Mouse (Mus musculus) urinary bladder, adult 2 months (tissue): ENCODE results near the gene Aqp7. TPM values are rescaled to one million over a fixed set of nuclear protein-coding genes. Genes with fewer than 3 reads are reported as not detected.
A peak's percentile ranks its signal among the peaks of the same experiment; 100 is the strongest.
"Not testable (repeated sequence)": the region's sequence is repeated elsewhere in the genome, so short reads cannot be mapped to it uniquely, and the experiment has no call there.

Experiments used
- DNase-seq: peaks from one replicate; pipeline ENCODE4 v3.0.0; 2022; ENCODE audit warnings: low spot score
- polyA plus RNA-seq: library from polyadenylated mRNA; depleted of rRNA; stranded (reverse); fragments of >200 nt; gene quantifications from 2 replicates; pipeline ENCODE4 v1.2.3, GENCODE M21; 2012; rRNA removed

Gene Aqp7
- polyA plus RNA-seq = 1.6 and 2.4 TPM in 2 replicates

GRCm38 (mm10) chr4:41047524-41048271 lies at the start of gene Aqp7:
Gene Aqp7, minus strand, starts transcription at chr4:41048139.
- no peak for DNase-seq

DNA sequence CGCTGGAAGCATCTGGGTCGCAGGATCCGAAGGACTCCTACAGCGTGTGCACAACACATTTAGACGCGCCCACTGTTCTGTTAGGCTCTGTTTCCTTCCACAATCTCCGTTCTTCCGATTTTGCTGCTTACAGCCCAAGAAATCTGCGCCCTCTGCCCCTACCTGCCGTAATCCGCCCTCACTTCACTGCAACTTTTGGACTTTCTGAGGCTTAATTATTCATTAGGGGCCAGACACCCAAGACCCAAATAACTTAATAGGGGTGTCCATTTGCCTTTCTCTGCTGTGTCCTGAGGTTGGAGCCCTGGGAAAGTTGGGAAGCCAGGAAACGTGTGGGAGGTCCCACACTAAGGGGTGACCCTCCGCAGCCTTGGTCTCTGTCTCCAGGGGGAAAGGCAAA lies 49.4 kb upstream of the Aqp7 start:
- no peak for DNase-seq

GRCm38 (mm10) chr4:41096794-41097193 lies 48.9 kb upstream of the Aqp7 start:
- no peak for DNase-seq

- no peak for DNase-seq
Measured at GRCm38 (mm10) chr4:41096169-41096568, 48.2 kb upstream of the Aqp7 start.

GRCm38 (mm10) chr4:41094361-41094760 lies 46.4 kb upstream of the Aqp7 start:
- DNase-seq = peak; percentile 52

- DNase-seq = no peak
Measured at GRCm38 (mm10) chr4:41092958-41093357, 45.0 kb upstream of the Aqp7 start.

- no peak for DNase-seq
Measured at GRCm38 (mm10) chr4:41091391-41091790, 43.5 kb upstream of the Aqp7 start.

- no peak for DNase-seq
Measured at GRCm38 (mm10) chr4:41089705-41090104, 41.8 kb upstream of the Aqp7 start.

- no peak for DNase-seq
Measured at GRCm38 (mm10) chr4:41089189-41089588, 41.2 kb upstream of the Aqp7 start.

GRCm38 (mm10) chr4:41087459-41088298 lies 39.7 kb upstream of the Aqp7 start:
- no peak for DNase-seq

- no peak for DNase-seq
Measured at GRCm38 (mm10) chr4:41086947-41087346, 39.0 kb upstream of the Aqp7 start.

- DNase-seq = no peak
Measured at GRCm38 (mm10) chr4:41084819-41085218, 36.9 kb upstream of the Aqp7 start.

- not testable (repeated sequence) for DNase-seq
Measured at GRCm38 (mm10) chr4:41082803-41083202, 34.9 kb upstream of the Aqp7 start.

GRCm38 (mm10) chr4:41081733-41082132 lies 33.8 kb upstream of the Aqp7 start:
- DNase-seq = no peak

- DNase-seq = no peak
Measured at GRCm38 (mm10) chr4:41078726-41079125, 30.8 kb upstream of the Aqp7 start.

GRCm38 (mm10) chr4:41074461-41074860 lies 26.5 kb upstream of the Aqp7 start:
- DNase-seq = no peak

DNA sequence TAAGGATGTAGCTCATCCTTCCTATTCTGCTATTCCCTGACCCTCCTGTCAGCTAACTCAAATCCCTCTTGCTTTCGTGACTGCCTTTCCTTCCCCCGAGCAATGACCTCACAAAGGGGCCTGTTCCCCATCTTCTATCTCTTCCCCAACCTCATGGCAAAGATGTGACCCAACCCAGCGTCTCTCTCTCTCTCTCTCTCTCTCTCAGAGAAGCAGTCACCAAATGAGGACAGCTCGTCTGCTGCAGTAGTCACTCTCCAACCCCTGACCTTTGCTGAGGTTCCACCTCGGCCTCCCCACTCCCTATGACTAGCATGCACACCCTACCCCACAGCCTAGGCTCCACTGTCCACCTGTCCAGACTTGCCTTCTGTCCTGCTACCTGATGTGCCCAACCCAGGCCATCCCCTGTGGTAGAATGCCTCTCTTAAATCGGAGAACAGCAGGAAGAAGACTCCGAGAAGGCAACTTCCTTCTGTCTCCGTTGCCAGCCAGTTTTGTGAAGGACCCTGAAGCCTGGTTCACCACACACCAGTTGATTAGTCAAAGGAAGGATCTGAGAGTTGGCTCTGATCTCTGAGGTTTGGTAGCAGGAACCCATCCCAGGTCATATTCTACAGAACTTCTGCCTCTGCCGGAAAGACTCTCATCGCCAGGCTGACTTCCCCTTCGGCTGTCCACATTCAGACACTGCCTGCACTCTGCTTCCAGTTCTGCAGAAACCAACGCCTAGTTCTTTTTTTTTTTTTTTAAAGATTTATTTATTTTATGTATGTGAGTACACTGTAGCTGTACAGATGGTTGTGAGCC lies 25.3 kb upstream of the Aqp7 start:
- DNase-seq = no peak

DNA sequence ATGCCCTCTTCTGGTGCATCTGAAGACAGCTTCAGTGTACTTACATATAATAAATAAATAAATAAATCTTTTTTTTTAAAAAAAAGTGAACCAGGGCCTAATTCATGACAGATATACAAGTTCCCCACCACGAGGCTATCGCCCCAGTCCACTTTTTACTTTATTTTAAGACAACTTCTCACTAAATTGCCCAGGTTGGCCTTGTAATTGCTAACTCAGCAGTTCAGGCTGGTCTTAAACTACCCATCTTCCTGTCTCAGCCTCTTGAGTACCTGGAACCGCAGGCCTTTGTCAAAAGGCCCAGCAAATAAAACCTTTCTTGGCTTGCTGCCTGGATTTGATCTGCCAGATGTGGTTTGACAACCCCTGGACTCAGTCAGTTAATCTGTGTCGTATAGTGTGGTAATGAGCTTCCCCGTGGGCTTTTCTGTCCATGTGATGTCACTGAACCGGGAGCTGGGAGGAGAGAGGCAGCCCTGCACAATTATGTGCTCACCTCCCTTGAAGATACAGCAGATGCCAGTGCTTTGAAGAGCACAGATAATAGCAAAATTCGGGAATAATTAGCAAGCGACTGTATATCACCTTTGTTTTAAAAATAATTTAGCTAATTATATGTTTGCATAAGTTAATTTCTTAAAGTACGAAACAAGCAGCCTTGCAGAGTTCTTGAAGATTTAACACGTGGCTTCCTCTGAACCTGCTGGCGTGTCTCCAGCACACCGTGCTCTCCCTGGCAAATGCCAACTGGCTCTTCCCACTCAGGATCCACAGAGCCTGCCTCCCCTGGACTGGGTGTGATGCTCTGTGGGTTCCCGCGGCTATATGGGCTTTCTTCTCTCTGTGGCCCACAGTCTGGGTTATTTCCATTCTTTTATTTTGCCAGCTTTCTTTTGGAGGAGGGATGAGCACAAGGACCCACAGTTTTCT lies 23.8 kb upstream of the Aqp7 start:
- DNase-seq = no peak

DNA sequence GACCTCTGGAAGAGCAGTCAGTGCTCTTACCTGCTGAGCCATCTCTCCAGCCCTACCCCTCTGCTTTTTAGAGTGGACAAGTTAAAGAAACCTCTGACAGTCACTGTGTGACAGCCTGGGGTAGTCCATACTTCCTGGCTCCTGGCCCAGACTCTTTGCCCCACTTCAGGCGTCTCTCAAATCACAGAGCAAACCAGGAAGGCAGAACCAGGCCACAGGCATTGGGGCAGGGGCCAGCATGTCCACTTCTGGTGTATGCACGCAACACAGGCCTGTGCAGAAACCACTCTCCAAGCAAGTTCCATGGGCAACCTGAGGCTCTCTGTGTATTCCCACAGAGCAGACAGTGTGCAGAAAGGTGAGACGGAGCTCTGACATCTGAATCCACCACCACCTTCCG lies 17.3 kb upstream of the Aqp7 start:
- no peak for DNase-seq

DNA sequence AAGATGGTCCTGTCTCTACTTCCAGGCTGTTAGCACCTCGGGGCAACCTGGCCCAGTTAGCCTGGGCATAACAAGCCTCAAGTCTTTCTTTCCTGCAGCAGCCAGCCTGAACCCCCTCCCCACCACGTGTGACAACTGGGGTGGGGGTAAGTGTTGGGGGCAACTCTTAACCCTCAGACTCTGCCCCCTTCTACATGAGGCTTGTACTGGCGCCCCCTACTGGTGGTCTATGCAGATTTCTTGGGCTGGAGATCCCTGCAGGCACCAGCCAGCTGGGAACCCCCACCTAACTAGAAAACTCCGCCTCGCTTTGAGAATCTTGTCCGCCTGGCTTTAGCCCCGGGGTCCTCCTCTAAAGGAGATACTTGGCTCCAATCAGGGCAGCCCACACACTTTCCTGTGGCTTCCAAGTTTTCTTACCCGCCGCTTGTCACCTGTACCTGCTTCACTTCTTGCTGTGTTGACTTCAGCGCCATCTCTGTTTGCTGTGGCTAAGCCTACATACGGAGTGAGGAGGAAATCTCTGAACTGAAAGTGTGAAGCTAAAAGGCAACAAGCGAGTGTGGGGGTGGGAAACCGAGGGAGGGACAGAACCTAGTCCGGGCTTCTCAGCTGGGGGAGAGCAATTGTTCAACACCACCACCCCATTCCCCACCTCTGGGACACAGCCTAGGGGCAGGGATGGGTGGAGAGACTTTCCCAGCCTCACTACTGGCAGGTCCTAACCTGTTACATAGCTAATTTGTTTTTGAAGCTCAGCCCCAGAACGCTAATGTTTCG lies 16.1 kb upstream of the Aqp7 start:
- DNase-seq = peak; percentile 49
